Mouse (Mus musculus): Measurements from ENCODE around the gene Fuca1. TPM values are rescaled to one million over a fixed set of nuclear protein-coding genes. Genes with fewer than 3 reads are reported as not detected.

Gene Fuca1
- polyA plus RNA-seq, 1 experiment from 2014 or later, result 50.7 TPM

GRCm38 (mm10) chr4:135880576-135880975, 40.0 kb upstream of the Fuca1 start:
- Histone ChIP-seq H3K4me1 (ENCODE audit: insufficient read depth) (peaks cover 29% of the 10 kb centered on the region), H3K36me3 (replicated peaks; ENCODE audit: insufficient read depth, low read length) (no peaks in the 10 kb centered on the region), H3K27me3 (ENCODE audit: insufficient read depth, low read length) (no peaks in the 10 kb centered on the region), H3K27ac (ENCODE audit: low read depth) (no peak overlapping the region), H3K9me3 (ENCODE audit: low read length) (no peaks in the 10 kb centered on the region), H3K9ac (replicated peaks) (no peak overlapping the region), H3K4me2 (ENCODE audit: low read depth, low read length) (no peak overlapping the region), H3K4me3 (ENCODE audit: low read depth, low read length) (no peak overlapping the region)
- DNase-seq, result no peak
- 80% methylated on average over 10 of the region's 10 CpGs for WGBS (ENCODE audit: insufficient replicate concordance)
- TF ChIP-seq EP300 (IDR thresholded peaks at IDR 0.05; ENCODE audit: low read depth), result no peak
- TF ChIP-seq CTCF (IDR thresholded peaks at IDR 0.05; ENCODE audit: low read depth), result no peak
- no peak for ATAC-seq

- Histone ChIP-seq H3K9ac (replicated peaks) (no peak overlapping the region), H3K4me1 (ENCODE audit: insufficient read depth) (peaks cover 15% of the 10 kb centered on the region), H3K36me3 (replicated peaks; ENCODE audit: insufficient read depth, low read length) (no peaks in the 10 kb centered on the region), H3K4me2 (ENCODE audit: low read depth, low read length) (no peak overlapping the region), H3K9me3 (ENCODE audit: low read length) (no peaks in the 10 kb centered on the region), H3K27me3 (ENCODE audit: insufficient read depth, low read length) (no peaks in the 10 kb centered on the region), H3K4me3 (ENCODE audit: low read depth, low read length) (no peak overlapping the region), H3K27ac (ENCODE audit: low read depth) (no peak overlapping the region)
- no peak for DNase-seq
- WGBS (ENCODE audit: insufficient replicate concordance), result 59% methylated on average over 6 of the region's 6 CpGs
- peak; percentile 73 for ATAC-seq
- TF ChIP-seq CTCF (IDR thresholded peaks at IDR 0.05; ENCODE audit: low read depth), result no peak
- TF ChIP-seq EP300 (IDR thresholded peaks at IDR 0.05; ENCODE audit: low read depth), result peak; percentile 85
Observed at GRCm38 (mm10) chr4:135882023-135882422, 38.5 kb upstream of the Fuca1 start.

GRCm38 (mm10) chr4:135883401-135883851, 37.1 kb upstream of the Fuca1 start:
- Histone ChIP-seq H3K9me3 (ENCODE audit: low read length) (no peaks in the 10 kb centered on the region), H3K4me1 (ENCODE audit: insufficient read depth) (peaks cover 13% of the 10 kb centered on the region), H3K4me3 (ENCODE audit: low read depth, low read length) (no peak overlapping the region), H3K36me3 (replicated peaks; ENCODE audit: insufficient read depth, low read length) (no peaks in the 10 kb centered on the region), H3K9ac (replicated peaks) (no peak overlapping the region), H3K4me2 (ENCODE audit: low read depth, low read length) (no peak overlapping the region), H3K27ac (ENCODE audit: low read depth) (peak overlapping the region; percentile 65), H3K27me3 (ENCODE audit: insufficient read depth, low read length) (no peaks in the 10 kb centered on the region)
- ATAC-seq, result peak; percentile 22; the same call in 1 of the 2 replicates
- DNase-seq, result no peak
- WGBS (ENCODE audit: insufficient replicate concordance), result 42% methylated on average over 10 of the region's 10 CpGs
- TF ChIP-seq CTCF (IDR thresholded peaks at IDR 0.05; ENCODE audit: low read depth), result no peak
- TF ChIP-seq EP300 (IDR thresholded peaks at IDR 0.05; ENCODE audit: low read depth), result peak; percentile 26; the same call in 1 of the 2 replicates

GRCm38 (mm10) chr4:135883881-135884516, 36.5 kb upstream of the Fuca1 start:
- Histone ChIP-seq H3K4me2 (ENCODE audit: low read depth, low read length) (no peak overlapping the region), H3K4me1 (ENCODE audit: insufficient read depth) (peaks cover 13% of the 10 kb centered on the region), H3K4me3 (ENCODE audit: low read depth, low read length) (no peak overlapping the region), H3K27ac (ENCODE audit: low read depth) (peak overlapping the region; percentile 65; the same call in 1 of the 2 replicates), H3K27me3 (ENCODE audit: insufficient read depth, low read length) (no peaks in the 10 kb centered on the region), H3K9ac (replicated peaks) (no peak overlapping the region), H3K9me3 (ENCODE audit: low read length) (no peaks in the 10 kb centered on the region), H3K36me3 (replicated peaks; ENCODE audit: insufficient read depth, low read length) (no peaks in the 10 kb centered on the region)
- 53% methylated on average over 7 of the region's 7 CpGs for WGBS (ENCODE audit: insufficient replicate concordance)
- no peak; the same call in 1 of the 2 replicates for ATAC-seq
- DNase-seq, result no peak
- TF ChIP-seq EP300 (IDR thresholded peaks at IDR 0.05; ENCODE audit: low read depth), result no peak
- no peak for TF ChIP-seq CTCF (IDR thresholded peaks at IDR 0.05; ENCODE audit: low read depth)

GRCm38 (mm10) chr4:135884531-135884930, 36.0 kb upstream of the Fuca1 start:
- no peak for TF ChIP-seq CTCF (IDR thresholded peaks at IDR 0.05; ENCODE audit: low read depth)
- no peak for TF ChIP-seq EP300 (IDR thresholded peaks at IDR 0.05; ENCODE audit: low read depth)
- DNase-seq, result no peak

GRCm38 (mm10) chr4:135885676-135886075, 34.9 kb upstream of the Fuca1 start:
- Histone ChIP-seq H3K4me3 (ENCODE audit: low read depth, low read length) (no peak overlapping the region), H3K9ac (replicated peaks) (no peak overlapping the region), H3K9me3 (ENCODE audit: low read length) (no peaks in the 10 kb centered on the region), H3K36me3 (replicated peaks; ENCODE audit: insufficient read depth, low read length) (no peaks in the 10 kb centered on the region), H3K4me2 (ENCODE audit: low read depth, low read length) (no peak overlapping the region), H3K4me1 (ENCODE audit: insufficient read depth) (peaks cover 13% of the 10 kb centered on the region), H3K27ac (ENCODE audit: low read depth) (no peak overlapping the region), H3K27me3 (ENCODE audit: insufficient read depth, low read length) (no peaks in the 10 kb centered on the region)
- ATAC-seq (no peak), DNase-seq (no peak)
- TF ChIP-seq CTCF (IDR thresholded peaks at IDR 0.05; ENCODE audit: low read depth) (no peak), EP300 (IDR thresholded peaks at IDR 0.05; ENCODE audit: low read depth) (no peak)
- WGBS (ENCODE audit: insufficient replicate concordance), result 82% methylated on average over 12 of the region's 12 CpGs

More at GRCm38 (mm10) chr4:135884531-135884930, 36.0 kb upstream of the Fuca1 start:
- H3K27ac ChIP-seq (ENCODE audit: low read depth), result no peak overlapping the region
- H3K9me3 ChIP-seq (ENCODE audit: low read length), result no peaks in the 10 kb centered on the region
- no peak overlapping the region for H3K4me3 ChIP-seq (ENCODE audit: low read depth, low read length)
- WGBS (ENCODE audit: insufficient replicate concordance), result 69% methylated on average over 6 of the region's 6 CpGs
- no peak overlapping the region for H3K9ac ChIP-seq (replicated peaks)
- no peak for ATAC-seq
- H3K27me3 ChIP-seq (ENCODE audit: insufficient read depth, low read length), result no peaks in the 10 kb centered on the region
- no peak overlapping the region for H3K4me2 ChIP-seq (ENCODE audit: low read depth, low read length)
- H3K36me3 ChIP-seq (replicated peaks; ENCODE audit: insufficient read depth, low read length), result no peaks in the 10 kb centered on the region
- H3K4me1 ChIP-seq (ENCODE audit: insufficient read depth), result peaks cover 13% of the 10 kb centered on the region
